Mouse (Mus musculus): ENCODE measurements around the gene Cdh23.
A peak's percentile ranks its signal among the peaks of the same experiment; 100 is the strongest.

Gene Cdh23

DNA sequence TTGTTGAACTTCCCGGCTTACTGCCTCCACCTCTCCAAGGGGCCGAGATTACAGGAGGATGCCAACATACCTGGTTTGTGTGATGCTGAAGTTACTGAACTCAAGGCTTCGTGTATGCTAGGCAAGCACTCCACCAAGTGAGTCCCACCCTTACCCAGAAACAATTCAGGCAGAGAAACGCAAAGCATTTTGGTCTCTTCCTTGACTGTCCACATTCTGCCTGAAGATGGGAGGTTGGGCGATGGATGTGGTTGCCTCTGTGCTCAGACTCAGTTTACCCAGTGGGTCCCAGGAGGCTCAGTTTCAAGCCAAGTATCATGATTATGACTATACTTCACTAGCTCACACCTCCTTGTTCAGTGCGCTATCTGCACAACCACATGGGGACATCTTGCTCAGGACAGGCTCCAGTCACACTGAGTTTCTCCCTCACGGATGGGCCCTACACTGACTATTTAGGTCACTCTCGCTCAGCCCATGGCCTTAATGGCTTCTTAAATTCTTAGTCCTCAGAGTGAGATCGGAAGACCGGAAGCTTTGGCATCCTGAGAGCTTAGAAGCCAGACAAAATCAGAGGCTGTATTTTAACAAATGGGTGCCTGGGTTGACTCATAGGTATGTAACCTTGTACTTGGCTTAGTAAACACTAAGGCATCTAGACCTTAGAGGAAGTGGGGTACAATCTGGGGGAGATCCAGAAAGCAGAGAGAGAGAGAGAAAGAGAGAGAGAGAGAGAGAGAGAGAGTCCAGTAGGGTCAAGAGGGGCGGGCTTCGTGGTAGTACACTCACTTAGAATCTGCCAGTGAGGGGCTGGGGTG, 118.2 kb downstream of the Cdh23 start:
- DNase-seq (ENCODE audit: low spot score in 2 of 2), result no peak

DNA sequence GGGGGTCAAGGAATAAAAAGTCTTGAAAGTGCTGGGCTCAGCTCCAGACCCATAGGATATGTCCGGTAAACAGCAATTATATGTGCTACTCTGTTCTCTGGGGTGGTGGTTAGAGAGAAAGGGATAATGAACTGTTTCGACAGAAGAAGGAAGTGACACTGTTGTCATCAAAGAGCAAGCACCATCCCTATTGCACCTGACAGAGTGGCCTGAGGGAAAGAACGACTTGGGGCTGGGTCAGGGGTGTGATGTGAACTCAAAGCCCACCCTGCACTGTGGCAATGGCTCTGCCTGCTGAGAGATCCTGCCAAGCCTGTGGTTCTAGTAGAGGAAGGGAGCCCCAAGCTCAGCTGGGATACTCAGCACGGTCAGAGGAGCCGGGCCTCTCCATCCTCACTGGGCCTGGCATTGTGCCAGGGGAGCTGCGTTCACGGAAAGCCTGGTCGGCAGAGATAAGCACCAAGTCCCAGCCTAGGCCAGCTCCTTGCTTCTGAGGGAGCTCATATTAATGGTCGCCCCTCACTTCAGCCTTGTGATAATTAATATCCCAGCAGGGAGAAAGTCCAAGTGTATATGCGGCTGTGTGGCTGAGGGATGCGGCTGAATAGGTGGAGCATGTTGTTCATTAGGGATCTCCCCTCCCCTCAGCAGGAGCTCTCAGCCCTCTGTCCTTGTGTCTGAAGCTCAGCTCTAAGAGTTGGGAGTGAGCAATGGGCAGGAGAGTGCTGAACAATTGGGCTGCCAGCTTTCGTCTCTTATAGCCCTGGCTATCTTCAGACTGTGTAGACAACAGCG, 119.0 kb downstream of the Cdh23 start:
- DNase-seq (ENCODE audit: low spot score in 2 of 2), result peak in 1 of 2 experiments; percentile 35

DNA sequence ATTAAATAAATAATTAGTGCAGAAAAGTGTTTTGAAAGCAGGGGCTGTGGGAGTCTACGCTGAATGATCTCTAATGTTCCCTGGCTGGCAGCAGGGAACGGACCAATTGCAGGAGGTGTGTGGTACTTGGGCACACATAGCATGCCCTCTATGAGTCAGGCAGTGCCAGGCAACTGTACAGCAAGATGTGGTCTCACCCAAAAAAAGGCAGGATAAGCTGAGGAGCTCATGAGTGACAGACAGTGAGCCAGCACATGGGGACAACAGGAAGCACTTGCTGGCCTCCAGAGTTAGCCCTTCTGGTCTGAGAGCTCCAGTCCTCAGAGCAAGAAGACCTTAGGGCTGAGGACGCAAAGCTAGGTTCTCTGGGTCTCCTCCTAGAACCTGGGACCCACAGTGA, 121.4 kb downstream of the Cdh23 start:
- DNase-seq (ENCODE audit: low spot score in 2 of 2), result no peak

DNA sequence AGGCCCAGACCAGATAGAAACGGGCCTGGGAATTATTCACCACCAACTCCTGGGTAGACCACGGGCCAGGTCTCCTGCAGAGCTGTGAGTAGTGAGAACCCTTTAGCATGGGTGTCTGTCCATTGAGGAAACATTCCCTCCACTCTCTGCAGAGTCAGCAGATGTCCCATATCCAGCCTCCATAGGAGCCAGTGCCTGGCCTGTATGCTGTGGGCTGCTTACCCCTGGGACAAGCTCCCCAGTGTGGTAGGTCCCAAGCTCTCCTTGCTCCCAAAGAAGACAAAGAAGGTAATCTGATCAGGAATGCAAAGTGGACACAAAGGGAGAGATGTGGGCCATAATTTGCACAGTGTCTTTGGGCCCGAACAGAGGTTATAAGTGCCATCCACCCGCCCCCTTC, 124.8 kb downstream of the Cdh23 start:
- DNase-seq (ENCODE audit: low spot score in 2 of 2), result no peak

DNA sequence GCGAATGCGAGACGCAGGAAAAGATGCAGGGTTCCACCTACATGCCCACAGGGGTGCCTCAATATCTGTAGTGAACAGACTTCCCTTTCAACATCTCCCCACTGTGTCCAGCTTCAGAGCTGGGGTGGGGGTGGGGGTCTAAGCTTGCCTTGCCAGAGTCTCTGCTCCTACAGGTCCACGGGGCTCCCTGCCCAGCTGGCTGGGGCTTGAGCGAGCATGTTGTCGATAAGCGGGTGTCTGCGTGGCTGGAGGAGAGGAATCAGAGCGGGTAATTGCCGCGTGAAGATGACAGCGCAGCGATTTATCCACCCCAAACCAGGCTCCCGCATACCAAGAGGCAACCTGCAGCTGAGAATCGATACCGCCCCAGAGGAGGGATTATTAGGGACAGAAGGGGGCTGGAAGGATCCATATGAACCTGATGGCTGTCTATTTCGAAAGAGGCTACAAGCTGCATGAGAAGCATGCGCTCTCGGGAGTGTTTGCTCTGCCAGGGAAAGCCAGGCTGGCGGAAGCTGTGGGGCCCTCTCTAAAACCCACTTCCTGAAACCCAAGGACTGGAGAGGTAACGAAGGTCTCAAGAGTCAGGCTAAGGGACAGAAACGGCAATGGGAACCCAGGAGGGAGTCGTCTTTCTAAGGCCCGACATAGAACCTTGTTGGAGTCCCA, 129.8 kb downstream of the Cdh23 start:
- DNase-seq (ENCODE audit: low spot score in 2 of 2), result no peak

DNA sequence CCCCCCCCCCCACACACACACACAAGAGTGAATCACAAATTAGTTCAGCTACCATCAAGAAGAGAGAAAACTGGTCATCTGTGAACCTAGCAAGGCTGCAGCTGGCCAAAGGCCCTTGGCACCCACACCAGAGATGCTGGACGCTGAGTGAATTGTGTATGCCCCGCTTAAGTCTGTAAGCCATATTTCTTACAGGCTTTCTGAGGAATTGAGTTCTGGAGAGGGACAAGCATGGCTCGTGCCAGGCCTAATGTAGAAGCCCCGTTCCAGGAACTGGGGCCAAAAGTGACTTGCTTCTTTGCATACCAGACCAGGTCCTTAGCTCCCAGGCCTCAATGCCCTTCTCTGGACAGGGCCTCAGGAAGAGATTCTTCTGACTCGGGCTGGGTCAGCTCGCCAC, 132.2 kb downstream of the Cdh23 start:
- no peak for DNase-seq (ENCODE audit: low spot score in 2 of 2)

DNA sequence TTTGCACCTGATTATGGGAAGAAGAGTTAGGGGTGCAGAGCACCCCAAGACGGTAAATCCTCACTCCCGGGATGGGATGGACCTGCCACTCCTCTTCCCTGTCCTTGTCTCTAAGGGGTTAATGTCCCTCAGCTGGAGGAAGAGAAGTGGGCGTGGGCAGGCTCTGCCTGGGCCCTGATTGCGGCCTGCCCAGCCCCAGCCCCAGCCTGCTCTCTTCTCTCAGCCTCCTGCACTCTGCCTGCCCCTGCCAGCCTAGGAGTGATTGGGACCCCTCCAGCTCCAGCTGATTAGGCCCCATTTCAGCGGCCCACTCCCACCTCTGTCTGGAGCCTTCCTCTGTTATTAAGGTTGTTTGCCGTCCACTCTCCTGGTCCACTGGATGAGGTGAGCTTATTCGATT, 133.3 kb downstream of the Cdh23 start:
- no peak for DNase-seq (ENCODE audit: low spot score in 2 of 2)

DNA sequence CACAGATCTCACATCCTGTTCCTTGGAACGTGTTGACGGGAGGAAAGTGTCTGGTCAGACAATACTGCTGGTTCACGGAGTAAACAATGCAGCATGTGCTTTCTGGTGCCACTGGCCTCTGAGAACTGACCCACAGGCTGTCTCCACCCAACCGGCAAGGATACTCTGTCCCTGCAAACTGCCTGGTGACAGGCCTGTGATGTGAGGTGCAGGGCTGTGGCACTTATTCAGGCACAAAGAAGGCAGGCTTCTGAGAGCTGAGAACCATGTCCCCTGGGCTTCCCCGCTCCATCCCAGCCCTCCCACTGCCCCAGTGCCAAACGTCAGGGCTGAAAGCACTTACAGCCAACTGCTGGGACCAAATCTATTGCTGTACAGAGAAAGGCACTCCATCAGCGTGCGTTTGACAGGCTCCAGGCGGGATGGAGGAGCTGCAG, 137.8 kb downstream of the Cdh23 start:
- no peak for DNase-seq (ENCODE audit: low spot score in 2 of 2)

DNA sequence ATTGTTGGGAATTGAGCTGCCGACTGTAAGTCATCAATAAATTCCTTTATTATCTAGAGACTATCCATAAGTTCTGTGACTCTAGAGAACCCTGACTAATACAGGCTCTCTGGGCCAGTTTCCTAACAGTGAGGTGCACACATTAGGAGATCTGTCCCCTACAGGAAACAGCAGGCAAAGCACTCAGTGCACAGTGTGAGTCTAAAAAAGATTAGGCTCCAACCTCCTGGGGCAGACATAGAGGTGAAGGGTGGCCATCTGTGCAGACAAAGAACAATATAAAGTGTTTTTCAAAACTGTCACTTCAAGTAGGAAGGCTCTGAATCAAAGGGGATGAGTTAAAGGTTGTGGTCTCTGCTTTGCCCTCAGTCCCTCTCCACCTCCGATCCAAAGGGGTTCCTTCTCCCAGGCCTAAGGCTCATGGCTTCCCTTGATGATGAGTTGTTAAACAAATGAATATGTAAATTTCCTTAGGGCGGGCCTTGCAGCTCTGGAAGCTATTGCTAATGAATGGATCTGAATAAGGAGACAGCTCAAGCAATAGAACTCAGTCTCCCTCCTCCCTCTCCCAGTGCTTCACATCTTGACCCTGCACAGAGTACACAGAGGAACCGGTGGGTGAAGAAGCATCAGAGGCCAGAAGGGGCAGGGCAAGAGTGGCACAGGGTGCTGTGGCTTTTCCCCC, 143.2 kb downstream of the Cdh23 start:
- no peak for DNase-seq (ENCODE audit: low spot score in 2 of 2)

DNA sequence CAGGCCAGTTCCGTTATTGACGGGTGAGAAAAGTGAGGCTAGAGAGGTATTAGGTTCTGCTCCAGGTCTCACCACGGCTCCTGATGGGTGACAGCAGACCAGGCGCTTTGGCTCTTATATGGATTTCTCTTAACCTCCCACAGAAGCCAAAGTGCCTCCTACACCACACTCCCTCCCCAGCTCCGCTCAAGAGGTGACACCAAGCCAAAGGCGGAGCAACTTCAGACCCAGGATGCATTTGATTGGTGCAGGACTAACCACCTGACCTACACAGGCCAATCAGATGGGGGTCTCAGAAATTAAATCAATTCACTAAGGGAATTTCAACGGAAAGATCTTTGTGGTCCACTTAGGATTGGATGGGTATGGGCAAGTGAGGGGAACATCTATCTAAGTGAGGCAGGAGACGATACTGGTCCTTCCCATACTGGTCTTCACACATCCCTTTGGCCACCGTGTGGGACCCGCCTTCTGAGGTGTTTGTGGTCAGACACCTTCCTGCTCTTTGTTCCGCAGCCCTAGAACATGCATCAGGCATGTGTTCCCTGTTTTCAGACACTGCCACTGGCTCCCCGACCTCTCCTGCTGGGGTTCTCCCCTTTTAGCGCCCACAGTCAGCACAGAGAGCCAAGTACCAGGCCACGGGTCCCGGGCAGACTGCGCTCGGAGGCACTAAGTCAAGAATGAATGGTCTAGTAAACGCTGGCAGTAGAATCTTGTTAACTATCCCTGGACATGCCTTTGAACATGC, 157.0 kb downstream of the Cdh23 start:
- DNase-seq (ENCODE audit: low spot score in 2 of 2), result no peak

DNA sequence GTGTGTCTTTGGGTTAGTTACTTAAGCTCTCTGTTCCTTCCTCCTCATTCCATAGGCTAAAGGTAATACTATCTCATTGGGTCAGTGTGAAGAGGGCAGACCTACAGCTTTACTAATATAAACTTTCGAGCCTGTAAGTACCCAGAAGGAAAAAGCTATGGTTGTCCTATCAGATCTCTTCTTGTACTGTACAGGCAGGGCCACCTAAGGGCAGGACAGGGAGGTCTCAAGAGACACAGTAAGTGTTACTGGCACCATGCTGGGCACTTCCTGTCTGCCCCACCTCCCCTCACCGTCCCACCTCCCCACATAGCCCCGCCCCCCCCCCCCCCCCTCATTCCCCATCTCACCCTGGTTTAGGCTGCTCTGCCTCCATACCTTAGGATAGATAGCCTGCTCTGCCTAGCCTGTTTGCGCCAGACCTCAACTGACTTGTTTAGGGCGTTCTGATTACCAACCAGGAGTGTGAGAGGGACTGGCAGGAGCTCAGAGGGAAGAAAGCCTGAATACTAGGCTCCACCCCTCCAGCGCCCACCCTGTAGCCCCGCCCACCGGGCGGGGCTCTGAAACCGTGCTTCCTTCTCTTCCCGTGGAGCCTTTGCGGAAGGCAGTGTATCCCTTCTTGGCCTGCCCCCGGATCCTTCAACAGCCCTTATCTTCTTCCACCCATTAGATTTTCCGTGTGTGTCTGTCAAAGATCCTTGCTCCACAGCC, 160.0 kb downstream of the Cdh23 start:
- DNase-seq (ENCODE audit: low spot score in 2 of 2), result no peak

DNA sequence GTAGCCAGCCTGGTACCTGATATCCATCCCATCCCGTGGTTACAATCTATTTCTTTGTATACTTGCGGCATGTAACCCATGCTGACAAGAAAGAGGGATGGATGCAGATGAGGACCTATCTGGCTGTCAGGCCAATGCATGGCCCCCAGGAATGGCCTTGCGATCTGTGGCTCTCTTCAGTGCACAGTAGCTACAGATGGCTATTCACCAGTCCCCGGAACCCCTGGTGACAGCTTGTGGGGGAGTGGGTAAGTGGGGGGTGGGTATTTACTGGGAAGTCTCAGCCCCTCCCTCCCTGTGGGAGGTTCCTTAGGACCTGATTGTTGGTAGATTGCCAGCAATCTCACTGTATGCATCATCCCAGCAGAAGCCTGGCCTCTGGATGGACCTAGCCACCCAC, 163.8 kb downstream of the Cdh23 start:
- DNase-seq (ENCODE audit: low spot score in 2 of 2), result no peak

DNA sequence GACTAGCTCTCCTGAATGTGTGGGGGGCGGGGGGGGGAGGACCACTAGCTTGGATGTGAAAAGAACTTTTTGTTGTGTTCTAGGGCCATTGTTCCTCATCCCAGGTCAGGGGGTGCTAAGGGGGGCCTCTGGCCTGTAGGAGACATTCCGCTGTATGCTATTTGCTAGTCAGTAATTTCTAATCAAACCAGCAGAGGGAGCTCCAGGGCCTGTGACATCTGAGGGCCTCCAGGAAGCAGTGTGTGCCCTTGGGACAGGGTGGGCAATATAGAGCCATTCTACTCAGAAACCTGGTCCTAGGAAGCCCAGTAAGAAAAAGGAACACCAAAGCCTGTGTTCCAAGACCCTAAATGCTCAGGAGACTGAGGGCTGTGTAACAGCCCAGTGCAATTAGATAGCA, 164.9 kb downstream of the Cdh23 start:
- no peak for DNase-seq (ENCODE audit: low spot score in 2 of 2)

DNA sequence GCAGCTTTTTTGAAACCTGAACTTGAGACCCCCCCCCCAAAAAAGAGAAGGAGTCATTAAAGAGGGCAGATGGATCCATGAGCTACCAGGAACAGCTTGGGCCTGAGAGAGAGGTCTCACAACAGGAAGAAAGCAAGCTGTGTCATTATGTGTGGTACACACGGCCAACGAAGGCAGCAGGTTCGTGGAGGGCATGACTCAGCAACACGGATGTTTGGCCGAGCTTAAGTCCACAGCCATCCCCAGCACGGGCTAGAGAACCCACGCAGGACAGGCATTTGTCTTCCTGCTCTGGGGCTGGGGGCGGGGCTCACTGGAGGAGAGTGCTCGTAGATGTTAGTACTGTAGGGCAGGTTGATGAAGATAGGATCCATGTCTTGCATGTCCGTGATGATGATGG, 165.7 kb downstream of the Cdh23 start:
- DNase-seq (ENCODE audit: low spot score in 2 of 2), result no peak

DNA sequence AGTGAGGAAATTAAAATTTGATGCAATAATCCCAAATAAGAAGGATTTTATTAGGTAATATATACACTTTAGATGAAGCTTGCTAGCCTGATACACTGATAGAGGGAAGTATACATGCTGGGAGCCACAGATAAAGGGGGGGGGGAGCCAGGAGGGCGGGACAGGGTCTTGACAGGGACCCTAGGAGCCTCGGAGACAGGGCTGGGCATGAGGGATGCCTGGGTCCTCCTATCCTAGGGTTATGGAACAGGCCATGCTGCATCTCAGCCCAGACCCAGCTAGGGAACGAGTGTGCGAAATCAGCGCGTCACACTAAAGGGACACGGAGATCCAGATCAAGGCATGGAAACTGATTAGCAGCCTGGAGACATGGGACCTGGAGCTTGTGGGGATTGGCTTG, 168.3 kb downstream of the Cdh23 start:
- no peak for DNase-seq (ENCODE audit: low spot score in 2 of 2)

DNA sequence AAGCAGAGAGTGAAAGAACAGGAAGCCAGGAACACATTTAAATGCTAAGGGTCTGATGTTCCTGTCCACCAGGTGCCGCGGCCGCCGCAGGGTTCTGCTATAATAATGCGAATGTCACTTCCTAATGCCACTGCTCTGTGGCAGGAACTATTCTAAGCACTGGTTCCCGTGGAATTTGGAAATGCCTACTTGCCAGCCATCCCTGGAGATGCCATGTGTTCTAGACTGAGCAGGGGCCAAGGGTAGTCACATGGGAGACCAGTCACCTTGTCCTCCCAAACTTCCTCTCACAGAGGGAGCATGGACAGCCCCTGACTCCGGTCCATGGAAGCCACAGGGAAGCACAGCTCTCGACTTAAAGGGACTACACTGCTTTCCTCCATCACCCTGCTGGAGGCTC, 171.2 kb downstream of the Cdh23 start:
- no peak for DNase-seq (ENCODE audit: low spot score in 2 of 2)

DNA sequence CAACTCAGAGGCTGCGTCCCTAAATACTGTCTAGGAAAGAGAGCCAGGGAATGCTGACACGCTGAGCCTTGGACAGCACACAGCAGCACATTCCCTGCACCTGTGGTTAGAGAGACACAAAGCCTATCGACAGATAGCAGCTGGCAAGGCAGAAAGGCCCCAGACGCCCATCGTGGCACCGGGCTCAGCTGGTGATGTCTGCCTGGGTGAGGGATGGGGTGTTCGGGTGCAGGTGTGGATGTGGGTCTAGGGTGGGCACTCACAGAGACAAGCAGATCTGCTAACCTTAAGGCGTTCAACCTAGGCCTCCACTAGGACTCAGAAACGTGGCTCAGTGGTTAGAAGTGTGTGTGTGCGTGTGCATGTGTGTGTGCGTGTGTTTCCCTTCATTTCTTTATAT, 180.0 kb downstream of the Cdh23 start:
- no peak for DNase-seq (ENCODE audit: low spot score in 2 of 2)

DNA sequence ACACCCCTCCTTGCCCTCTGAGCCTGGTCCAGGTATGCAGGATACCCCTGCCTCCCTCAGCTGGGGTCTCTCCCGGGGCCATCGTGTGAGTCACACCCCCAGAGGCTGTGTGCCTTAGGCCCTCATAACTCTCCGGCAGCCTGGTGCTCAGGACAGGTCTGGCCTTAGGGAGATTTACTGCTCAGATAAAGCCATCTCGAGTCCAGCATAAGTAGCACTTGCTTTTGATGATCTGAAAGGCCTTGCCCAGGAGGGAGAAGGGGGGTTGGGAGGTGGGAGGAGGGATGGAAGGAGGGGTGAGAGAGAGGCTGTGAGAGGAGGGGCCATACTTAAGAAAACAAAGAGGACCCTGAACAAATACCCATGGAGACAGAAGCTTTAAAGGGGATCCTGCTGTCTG, 197.8 kb downstream of the Cdh23 start:
- DNase-seq (ENCODE audit: low spot score in 2 of 2), result no peak

DNA sequence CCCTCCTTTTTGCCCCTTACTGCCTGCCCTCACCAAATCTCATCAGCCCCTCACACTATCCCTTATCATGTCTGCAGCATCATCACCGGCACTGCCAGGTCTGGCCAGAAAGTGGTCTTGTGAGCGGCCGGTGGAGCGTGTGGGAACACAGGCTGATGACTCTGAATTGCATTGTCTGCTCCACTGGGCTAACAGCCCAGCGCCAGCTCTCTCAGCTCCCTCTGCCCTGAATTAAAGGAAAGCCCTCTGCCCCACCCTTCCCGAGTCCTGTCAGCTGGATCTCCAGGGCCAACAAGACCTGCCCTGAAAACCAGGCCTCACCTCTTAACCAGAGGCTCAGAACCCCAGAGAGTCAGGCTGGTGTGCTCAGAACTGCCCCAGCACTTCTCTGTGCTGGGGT, 201.2 kb downstream of the Cdh23 start:
- no peak for DNase-seq (ENCODE audit: low spot score in 2 of 2)

DNA sequence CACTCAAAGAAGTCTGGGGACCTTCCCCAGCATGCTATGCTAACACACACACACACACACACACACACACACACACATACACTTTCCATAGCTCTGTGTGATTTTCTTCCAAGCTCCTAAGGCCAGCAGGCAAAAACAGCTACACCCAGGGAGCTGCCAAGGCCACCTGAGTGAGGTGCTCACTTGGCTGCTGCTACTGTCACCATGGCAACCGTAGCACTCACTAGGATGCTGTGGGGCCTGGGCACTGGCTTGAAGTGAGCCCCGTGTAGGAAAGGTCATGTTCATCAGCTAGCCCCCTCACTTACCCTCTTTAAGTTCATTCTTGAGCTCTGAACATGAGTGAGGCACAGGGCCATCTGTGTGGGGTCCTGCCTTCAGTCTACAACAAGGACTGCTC, 204.8 kb downstream of the Cdh23 start:
- DNase-seq (ENCODE audit: low spot score in 2 of 2), result no peak

DNA sequence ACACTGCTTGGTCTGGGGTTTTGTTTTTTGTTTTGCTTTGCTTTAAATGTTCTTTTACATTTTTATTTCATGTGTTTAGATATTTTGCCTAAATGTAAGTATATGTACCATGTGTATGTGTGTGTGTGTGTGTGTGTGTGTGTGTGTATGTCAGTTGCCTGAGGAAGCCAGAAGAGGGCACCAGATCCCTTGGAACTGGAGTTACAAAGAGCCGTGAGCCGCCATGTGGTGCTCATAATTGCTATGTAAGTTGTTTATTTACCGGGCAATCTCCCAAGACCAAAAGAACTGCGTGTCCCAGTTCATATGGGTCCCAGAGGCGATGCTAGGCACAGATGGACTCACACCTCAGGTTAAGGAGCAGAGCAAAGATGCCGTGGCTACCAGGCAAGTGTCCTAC, 214.9 kb downstream of the Cdh23 start:
- DNase-seq (ENCODE audit: low spot score in 2 of 2), result no peak
